Mouse (Mus musculus) MEL (cell line): ENCODE results near the gene Sec1. TPM values are rescaled to one million over a fixed set of nuclear protein-coding genes. Genes with fewer than 3 reads are reported as not detected.

Experiments
- polyA plus RNA-seq, 2 experiments: library from polyadenylated mRNA; stranded (reverse) in 1 of 2; unstranded in 1 of 2; fragments of >175 nt in 1 of 2; fragments of >200 nt in 1 of 2; gene quantifications; 2 replicates each; pipeline versions ENCODE4 v1.2.1 to v1.2.4; 2012; ENCODE audit warnings: low replicate concordance in 2 of 2, low read depth in 1 of 2; ENCODE audit not compliant: insufficient read length in 2 of 2, insufficient read depth in 1 of 2, missing spikeins in 1 of 2
- total RNA-seq: library from RNA; depleted of rRNA; stranded (reverse); fragments of 300-350 nt; gene quantifications from 2 replicates; pipeline ENCODE4 v1.2.3, GENCODE M21; 2012; rRNA removed

Sec1 gene
- total and polyA plus RNA-seq, 3 experiments: not detected

Other genes starting within 250 kb of the Sec1 start
Only the 30 nearest of the 34 such genes appear.
- 0.56 and 1.1 TPM in 2 replicates for gene Tulp2, start 212.5 kb downstream of the Sec1 start, total RNA-seq
- gene Tulp2, start 212.5 kb downstream of the Sec1 start, polyA plus RNA-seq: 1 to 10 TPM in 1 of 2 experiments, not detected in 1; 1.2 TPM
- not detected in 2 replicates for gene Gm45808, start 207.6 kb downstream of the Sec1 start, total RNA-seq
- not detected for gene Gm45808, start 207.6 kb downstream of the Sec1 start, polyA plus RNA-seq
- 0.08 and 0.10 TPM in 2 replicates for gene Dhdh, start 205.6 kb downstream of the Sec1 start, total RNA-seq
- 1 to 10 TPM in 1 of 2 experiments, not detected in 1; 1.6 TPM for gene Dhdh, start 205.6 kb downstream of the Sec1 start, polyA plus RNA-seq
- 196 and 224 TPM in 2 replicates for gene Nucb1, start 184.0 kb downstream of the Sec1 start, total RNA-seq
- 100 to 1,000 TPM in 1 of 2 experiments, 10 to 100 TPM in 1; 92.3 to 343 TPM for gene Nucb1, start 184.0 kb downstream of the Sec1 start, polyA plus RNA-seq
- 27.0 and 27.2 TPM in 2 replicates for gene Ppp1r15a, start 168.1 kb downstream of the Sec1 start, total RNA-seq
- 10 to 100 TPM in 1 of 2 experiments, not detected in 1; 78.0 TPM for gene Ppp1r15a, start 168.1 kb downstream of the Sec1 start, polyA plus RNA-seq
- 0.12 and 0.36 TPM in 2 replicates for gene Plekha4, start 168.1 kb downstream of the Sec1 start, total RNA-seq
- gene Plekha4, start 168.1 kb downstream of the Sec1 start, polyA plus RNA-seq: under 1 TPM in 1 of 2 experiments, not detected in 1; 0.65 TPM
- gene Hsd17b14, start 139.5 kb downstream of the Sec1 start, total RNA-seq: 1.8 and 2.0 TPM in 2 replicates
- 1 to 10 TPM in 1 of 2 experiments, not detected in 1; 9.3 TPM for gene Hsd17b14, start 139.5 kb downstream of the Sec1 start, polyA plus RNA-seq
- 47.4 and 49.4 TPM in 2 replicates for gene Bcat2, start 124.2 kb downstream of the Sec1 start, total RNA-seq
- gene Bcat2, start 124.2 kb downstream of the Sec1 start, polyA plus RNA-seq: 100 to 1,000 TPM in 1 of 2 experiments, not detected in 1; 140 TPM
- gene Fgf21, start 78.9 kb downstream of the Sec1 start, total RNA-seq: not detected in 2 replicates
- gene Fgf21, start 78.9 kb downstream of the Sec1 start, polyA plus RNA-seq: not detected
- 0.07 TPM in 1 of 2 replicates, not detected in the other for gene Fut1, start 77.1 kb downstream of the Sec1 start, total RNA-seq
- gene Fut1, start 77.1 kb downstream of the Sec1 start, polyA plus RNA-seq: under 1 TPM in 1 of 2 experiments, not detected in 1; 0.04 TPM
- not detected in 2 replicates for gene Izumo1, start 72.6 kb downstream of the Sec1 start, total RNA-seq
- under 1 TPM in 1 of 2 experiments, not detected in 1; 0.04 TPM for gene Izumo1, start 72.6 kb downstream of the Sec1 start, polyA plus RNA-seq
- gene Rasip1, start 66.9 kb downstream of the Sec1 start, total RNA-seq: 1.1 TPM in 2 replicates
- gene Rasip1, start 66.9 kb downstream of the Sec1 start, polyA plus RNA-seq: under 1 TPM in 1 of 2 experiments, not detected in 1; 0.65 TPM
- not detected in 2 replicates for gene Mamstr, start 54.4 kb downstream of the Sec1 start, total RNA-seq
- not detected for gene Mamstr, start 54.4 kb downstream of the Sec1 start, polyA plus RNA-seq
- not detected in 2 replicates for gene Fut2, start 28.0 kb downstream of the Sec1 start, total RNA-seq
- not detected for gene Fut2, start 28.0 kb downstream of the Sec1 start, polyA plus RNA-seq
- not detected in 2 replicates for gene Ntn5, start 10.4 kb downstream of the Sec1 start, total RNA-seq
- gene Ntn5, start 10.4 kb downstream of the Sec1 start, polyA plus RNA-seq: under 1 TPM in 1 of 2 experiments, not detected in 1; 0.13 TPM
- gene Car11, start 5.4 kb upstream of the Sec1 start, total RNA-seq: 0.29 and 0.77 TPM in 2 replicates
- 1 to 10 TPM in 1 of 2 experiments, not detected in 1; 1.5 TPM for gene Car11, start 5.4 kb upstream of the Sec1 start, polyA plus RNA-seq
- gene Dbp, start 10.7 kb upstream of the Sec1 start, total RNA-seq: 21.1 and 24.4 TPM in 2 replicates
- 10 to 100 TPM in 1 of 2 experiments, not detected in 1; 22.5 TPM for gene Dbp, start 10.7 kb upstream of the Sec1 start, polyA plus RNA-seq
- gene Rpl18, start 21.1 kb upstream of the Sec1 start, total RNA-seq: 3,210 and 3,724 TPM in 2 replicates
- 1,000 to 10,000 TPM in 1 of 2 experiments, not detected in 1; 3,544 TPM for gene Rpl18, start 21.1 kb upstream of the Sec1 start, polyA plus RNA-seq
- 18.3 and 21.0 TPM in 2 replicates for gene Sphk2, start 23.6 kb upstream of the Sec1 start, total RNA-seq
- 10 to 100 TPM in 1 of 2 experiments, not detected in 1; 40.2 TPM for gene Sphk2, start 23.6 kb upstream of the Sec1 start, polyA plus RNA-seq
- 0.95 and 1.0 TPM in 2 replicates for gene Fam83e, start 26.8 kb upstream of the Sec1 start, total RNA-seq
- under 1 TPM in 1 of 2 experiments, not detected in 1; 0.43 TPM for gene Fam83e, start 26.8 kb upstream of the Sec1 start, polyA plus RNA-seq
- not detected in 2 replicates for gene Spaca4, start 31.4 kb upstream of the Sec1 start, total RNA-seq
- under 1 TPM in 1 of 2 experiments, not detected in 1; 0.38 TPM for gene Spaca4, start 31.4 kb upstream of the Sec1 start, polyA plus RNA-seq
- 0.03 and 0.04 TPM in 2 replicates for gene Lmtk3, start 89.3 kb upstream of the Sec1 start, total RNA-seq
- gene Lmtk3, start 89.3 kb upstream of the Sec1 start, polyA plus RNA-seq: under 1 TPM in 1 of 2 experiments, not detected in 1; 0.40 TPM
- 0.08 and 0.16 TPM in 2 replicates for gene Sult2b1, start 90.3 kb upstream of the Sec1 start, total RNA-seq
- under 1 TPM in 1 of 2 experiments, not detected in 1; 0.47 TPM for gene Sult2b1, start 90.3 kb upstream of the Sec1 start, polyA plus RNA-seq
- 42.6 and 52.9 TPM in 2 replicates for gene Cyth2, start 120.2 kb upstream of the Sec1 start, total RNA-seq
- 10 to 100 TPM in 1 of 2 experiments, not detected in 1; 92.2 TPM for gene Cyth2, start 120.2 kb upstream of the Sec1 start, polyA plus RNA-seq
- gene Kcnj14, start 130.4 kb upstream of the Sec1 start, total RNA-seq: 0.39 and 0.46 TPM in 2 replicates
- 1 to 10 TPM in 1 of 2 experiments, not detected in 1; 1.3 TPM for gene Kcnj14, start 130.4 kb upstream of the Sec1 start, polyA plus RNA-seq
- 132 and 173 TPM in 2 replicates for gene Grwd1, start 136.5 kb upstream of the Sec1 start, total RNA-seq
- 100 to 1,000 TPM in 1 of 2 experiments, 10 to 100 TPM in 1; 82.2 to 108 TPM for gene Grwd1, start 136.5 kb upstream of the Sec1 start, polyA plus RNA-seq
- gene Kdelr1, start 178.4 kb upstream of the Sec1 start, total RNA-seq: 33.2 and 42.3 TPM in 2 replicates
- 10 to 100 TPM in 1 of 2 experiments, not detected in 1; 60.6 TPM for gene Kdelr1, start 178.4 kb upstream of the Sec1 start, polyA plus RNA-seq
- 0.16 and 0.19 TPM in 2 replicates for gene Grin2d, start 184.0 kb upstream of the Sec1 start, total RNA-seq
- under 1 TPM in 1 of 2 experiments, not detected in 1; 0.57 TPM for gene Grin2d, start 184.0 kb upstream of the Sec1 start, polyA plus RNA-seq
- 0.33 and 0.46 TPM in 2 replicates for gene Syngr4, start 202.3 kb upstream of the Sec1 start, total RNA-seq
- gene Syngr4, start 202.3 kb upstream of the Sec1 start, polyA plus RNA-seq: 1 to 10 TPM in 1 of 2 experiments, not detected in 1; 1.1 TPM
- 10.1 and 10.7 TPM in 2 replicates for gene Tmem143, start 202.5 kb upstream of the Sec1 start, total RNA-seq
- 10 to 100 TPM in 1 of 2 experiments, not detected in 1; 20.1 TPM for gene Tmem143, start 202.5 kb upstream of the Sec1 start, polyA plus RNA-seq